Mouse (Mus musculus): ENCODE results near the gene Gchfr. TPM values are rescaled to one million over a fixed set of nuclear protein-coding genes. Genes with fewer than 3 reads are reported as not detected.

The Gchfr gene
- not detected for polyA plus RNA-seq (2017; shearing (Covaris generic))

GRCm38 (mm10) chr2:119166901-119167865, at the start of gene Gchfr:
Gchfr (plus strand) TSS chr2:119167773.

GRCm38 (mm10) chr2:119156681-119157572, 10.6 kb upstream of the Gchfr start, which contains the start of gene Rmdn3:
Rmdn3 (minus strand) TSS chr2:119157034.

GRCm38 (mm10) chr2:119173991-119174651, 6.5 kb downstream of the Gchfr start, which contains the start of gene Gm14137:
Gm14137 (plus strand) TSS chr2:119174509.

GRCm38 (mm10) chr2:119208344-119209175, 41.0 kb downstream of the Gchfr start, which contains the start of the genes Zfyve19 and Dnajc17:
Zfyve19 (plus strand) TSS chr2:119208617.
Dnajc17 (minus strand) TSS chr2:119208795.

Other genes with a start within 250 kb of the Gchfr start
- 0.47 TPM for gene Chst14, start 241.3 kb upstream of the Gchfr start, polyA plus RNA-seq (2017; shearing (Covaris generic))
- gene Ccdc32, start 138.4 kb upstream of the Gchfr start, polyA plus RNA-seq (2017; shearing (Covaris generic)), result 10.9 TPM
- 2.6 TPM for gene Rpusd2, start 133.0 kb upstream of the Gchfr start, polyA plus RNA-seq (2017; shearing (Covaris generic))
- gene Knl1, start 120.7 kb upstream of the Gchfr start, polyA plus RNA-seq (2017; shearing (Covaris generic)), result 1.3 TPM
- 3.1 TPM for gene Rad51, start 55.0 kb upstream of the Gchfr start, polyA plus RNA-seq (2017; shearing (Covaris generic))
- 21.8 TPM for gene Rmdn3, start 10.7 kb upstream of the Gchfr start, polyA plus RNA-seq (2017; shearing (Covaris generic))
- gene Gm14137, start 6.7 kb downstream of the Gchfr start, polyA plus RNA-seq (2017; shearing (Covaris generic)), result 0.44 TPM
- gene Zfyve19, start 40.8 kb downstream of the Gchfr start, polyA plus RNA-seq (2017; shearing (Covaris generic)), result 25.3 TPM
- 19.4 TPM for gene Dnajc17, start 41.0 kb downstream of the Gchfr start, polyA plus RNA-seq (2017; shearing (Covaris generic))
- not detected for gene Ppp1r14d, start 62.1 kb downstream of the Gchfr start, polyA plus RNA-seq (2017; shearing (Covaris generic))
- not detected for gene Spint1, start 69.6 kb downstream of the Gchfr start, polyA plus RNA-seq (2017; shearing (Covaris generic))
- gene Rhov, start 103.5 kb downstream of the Gchfr start, polyA plus RNA-seq (2017; shearing (Covaris generic)), result not detected
- gene Vps18, start 121.0 kb downstream of the Gchfr start, polyA plus RNA-seq (2017; shearing (Covaris generic)), result 12.2 TPM
- not detected for gene Dll4, start 158.0 kb downstream of the Gchfr start, polyA plus RNA-seq (2017; shearing (Covaris generic))
- not detected for gene Chac1, start 183.5 kb downstream of the Gchfr start, polyA plus RNA-seq (2017; shearing (Covaris generic))